Mouse (Mus musculus) hindbrain, embryonic 13.5 days (tissue): ENCODE results near the gene Sh2d5. TPM values are rescaled to one million over a fixed set of nuclear protein-coding genes. Genes with fewer than 3 reads are reported as not detected.

Source experiments
- ATAC-seq: fragments of 200-750 bp; cut with Nextera tagmentation; 2 replicates; pipeline ENCODE4 v1.8.0; 2017; ENCODE audit warnings: moderate TSS enrichment; ENCODE audit not compliant: low FRiP score
- H3K27ac ChIP-seq: fragments of 300-500 bp; sonication (generic); 2 replicates; pipeline ENCODE4 v1.5.1; 2015; ENCODE audit warnings: inconsistent platforms, mild to moderate bottlenecking, moderate library complexity
- H3K27me3 ChIP-seq: fragments of 300-500 bp; sonication (generic); 2 replicates; pipeline ENCODE4 v1.6.1; 2015; ENCODE audit warnings: mild to moderate bottlenecking, inconsistent platforms
- H3K36me3 ChIP-seq: fragments of 300-500 bp; sonication (generic); 2 replicates; pipeline ENCODE4 v1.6.1; 2015; ENCODE audit warnings: mild to moderate bottlenecking, inconsistent platforms
- H3K4me1 ChIP-seq: fragments of 300-500 bp; sonication (generic); replicated peaks from 2 replicates; pipeline ENCODE4 v1.6.1; 2015; ENCODE audit warnings: inconsistent platforms
- H3K4me2 ChIP-seq: fragments of 300-500 bp; sonication (generic); 2 replicates; pipeline ENCODE4 v1.6.1; 2015; ENCODE audit warnings: inconsistent platforms, mild to moderate bottlenecking, moderate library complexity
- H3K4me3 ChIP-seq: fragments of 300-500 bp; sonication (generic); 2 replicates; pipeline ENCODE4 v1.5.1; 2015; ENCODE audit warnings: mild to moderate bottlenecking, inconsistent platforms
- H3K9ac ChIP-seq: fragments of 300-500 bp; sonication (generic); 2 replicates; pipeline ENCODE4 v1.6.1; 2015; ENCODE audit warnings: mild to moderate bottlenecking, inconsistent platforms
- H3K9me3 ChIP-seq: fragments of 300-500 bp; sonication (generic); 2 replicates; pipeline ENCODE4 v1.6.1; 2016; ENCODE audit warnings: inconsistent platforms
- WGBS: fragments of 180-500 bp; shearing (Covaris S2); methylation state at CpG from one replicate; pipeline ENCODE4 v1.1.7; 2015; 5-methylcytosine and 5-hydroxymethylcytosine counted together
- polyA plus RNA-seq: library from polyadenylated mRNA; unstranded; fragments of >200 nt; fragmentation: Nextera tagmentation; extraction: Ambion mirVana; gene quantifications from 2 replicates; pipeline ENCODE4 v1.2.1, GENCODE M21; 2015

The Sh2d5 gene
- 11.1 and 12.3 TPM in 2 replicates for polyA plus RNA-seq

DNA sequence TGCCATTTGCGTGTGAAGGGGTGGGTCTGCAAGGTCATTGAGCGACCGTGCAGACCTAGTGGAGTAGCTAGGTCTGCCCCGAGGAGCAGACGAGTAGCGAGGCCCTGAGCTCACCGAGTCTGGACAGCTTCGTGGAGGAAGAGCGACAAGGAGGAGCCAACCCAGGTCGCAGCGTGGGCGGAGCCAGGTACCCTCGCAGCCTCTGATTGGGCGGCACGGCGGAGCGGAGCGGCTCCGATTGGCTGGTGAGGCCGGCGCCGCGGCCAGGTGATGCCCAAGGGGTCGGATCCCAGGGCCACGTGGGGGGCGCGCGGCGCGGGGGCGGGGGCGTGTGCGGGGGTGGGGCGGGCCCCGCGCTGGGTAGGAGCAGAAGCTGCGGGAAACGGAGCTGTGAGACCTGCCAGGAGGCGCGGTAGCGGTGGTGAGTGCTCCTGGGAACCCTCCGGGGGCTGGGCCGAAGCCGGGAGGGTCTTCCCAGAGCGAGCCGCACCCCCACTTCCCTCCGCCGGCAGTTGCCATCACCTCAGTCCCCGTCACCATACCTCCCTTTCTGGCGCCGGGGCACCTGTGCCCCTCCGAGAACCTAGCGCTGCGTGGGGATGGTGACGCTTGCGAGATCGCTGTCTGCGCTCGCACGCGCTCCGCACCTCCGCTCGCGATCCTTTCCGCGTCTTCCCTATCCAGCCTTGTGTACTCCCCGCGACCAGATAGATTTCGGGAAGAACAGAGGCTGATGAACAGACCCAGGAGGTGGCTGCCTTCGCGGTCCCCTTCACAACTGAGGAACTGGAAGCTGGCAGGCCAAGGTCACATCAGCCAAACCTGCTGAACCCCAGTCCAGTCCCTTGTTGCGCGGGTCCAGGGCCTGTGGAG is at the start of gene Sh2d5, which contains the start of gene Kif17:
Gene Sh2d5, plus strand, starts transcription at position 316 of the 873 bp plus-strand sequence.
Gene Kif17, plus strand, starts transcription at position 348 of the 873 bp plus-strand sequence.
- under 1% methylated on average over 74 of the region's 74 CpGs for WGBS
- peaks cover 40% of the 10 kb centered on the region for H3K27me3 ChIP-seq
- peak within 1 kb of the TSS; percentile 92 for H3K4me2 ChIP-seq
- H3K36me3 ChIP-seq: peaks cover 26% of the 10 kb centered on the region
- peak within 1 kb of the TSS; percentile 62 for H3K4me3 ChIP-seq
- H3K9ac ChIP-seq: peak within 1 kb of the TSS; percentile 78
- ATAC-seq: peak; percentile 93
- H3K4me1 ChIP-seq: peaks cover 43% of the 10 kb centered on the region
- H3K27ac ChIP-seq: peak within 1 kb of the TSS; percentile 81
- H3K9me3 ChIP-seq: no peaks in the 10 kb centered on the region

- no peaks in the 10 kb centered on the region for H3K9me3 ChIP-seq
- H3K27ac ChIP-seq: no peak overlapping the region
- peaks cover 93% of the 10 kb centered on the region for H3K36me3 ChIP-seq
- no peak overlapping the region for H3K4me2 ChIP-seq
- no peaks in the 10 kb centered on the region for H3K4me1 ChIP-seq
- 94% methylated on average over 3 of the region's 3 CpGs for WGBS
- no peak overlapping the region for H3K9ac ChIP-seq
- ATAC-seq: no peak
- no peaks in the 10 kb centered on the region for H3K27me3 ChIP-seq
- no peak overlapping the region for H3K4me3 ChIP-seq
These were observed 49.4 kb upstream of the Sh2d5 start for GRCm38 (mm10) chr4:138200769-138201168.

DNA sequence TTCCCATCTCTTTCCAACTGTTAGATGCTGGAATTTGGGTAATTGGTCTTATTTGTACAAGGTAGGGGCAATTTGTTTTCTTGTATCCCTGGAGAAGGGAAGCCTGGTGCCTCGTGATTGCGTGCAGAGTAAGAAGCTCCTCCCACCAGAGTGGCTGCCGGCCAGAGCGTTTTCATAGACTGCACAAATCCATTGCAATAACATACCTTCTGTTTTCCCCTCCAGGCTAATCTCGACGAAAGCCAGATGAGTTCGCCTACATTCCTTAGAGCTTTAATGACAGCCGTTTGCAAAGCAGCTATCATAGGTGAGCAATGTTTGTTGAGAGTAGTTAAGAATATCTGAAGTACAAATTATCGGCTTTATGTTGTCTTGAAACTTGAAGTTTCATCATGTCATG is 48.5 kb upstream of the Sh2d5 start:
- H3K36me3 ChIP-seq: peaks cover 90% of the 10 kb centered on the region
- H3K4me1 ChIP-seq: no peaks in the 10 kb centered on the region
- WGBS: 88% methylated on average over 9 of the region's 9 CpGs
- H3K27me3 ChIP-seq: no peaks in the 10 kb centered on the region
- no peak overlapping the region for H3K9ac ChIP-seq
- no peak overlapping the region for H3K4me3 ChIP-seq
- H3K9me3 ChIP-seq: no peaks in the 10 kb centered on the region
- no peak overlapping the region for H3K4me2 ChIP-seq
- no peak overlapping the region for H3K27ac ChIP-seq
- no peak for ATAC-seq

- no peak overlapping the region for H3K4me3 ChIP-seq
- no peak overlapping the region for H3K4me2 ChIP-seq
- H3K36me3 ChIP-seq: peaks cover 47% of the 10 kb centered on the region
- no peak for ATAC-seq
- H3K9me3 ChIP-seq: no peaks in the 10 kb centered on the region
- H3K9ac ChIP-seq: no peak overlapping the region
- H3K27ac ChIP-seq: no peak overlapping the region
- no peaks in the 10 kb centered on the region for H3K27me3 ChIP-seq
- 93% methylated on average over 5 of the region's 5 CpGs for WGBS
- H3K4me1 ChIP-seq: 0 out of 2 replicates have a peak, but pooled peaks cover under 1% of the 10 kb centered on the region
These were observed 40.1 kb upstream of the Sh2d5 start for GRCm38 (mm10) chr4:138210116-138210515.

DNA sequence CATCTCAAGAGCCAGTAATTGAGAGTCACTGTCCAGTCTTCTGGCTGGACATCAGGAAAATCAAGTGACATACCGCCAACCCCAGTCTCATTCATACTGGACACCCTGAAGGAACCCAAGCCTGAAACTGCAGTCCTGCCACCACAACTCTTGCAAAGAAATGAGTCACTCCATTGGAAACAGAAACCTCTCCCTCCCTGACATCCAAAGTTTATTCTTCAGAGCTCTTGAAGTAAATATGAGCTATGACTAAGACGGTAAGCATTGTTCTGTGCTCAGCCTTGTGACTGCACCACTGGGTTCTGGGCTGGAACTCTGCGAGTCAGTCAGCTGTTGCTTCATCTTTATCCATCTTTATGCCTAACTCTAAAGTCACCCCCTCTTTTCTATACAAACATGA is 36.3 kb upstream of the Sh2d5 start:
- H3K27me3 ChIP-seq: no peaks in the 10 kb centered on the region
- H3K9me3 ChIP-seq: no peaks in the 10 kb centered on the region
- no peak for ATAC-seq
- peaks cover 19% of the 10 kb centered on the region for H3K36me3 ChIP-seq
- no peak overlapping the region for H3K9ac ChIP-seq
- H3K4me1 ChIP-seq: peaks cover 22% of the 10 kb centered on the region
- 88% methylated on average over 3 of the region's 3 CpGs for WGBS
- no peak overlapping the region for H3K4me2 ChIP-seq
- no peak overlapping the region for H3K27ac ChIP-seq
- no peak overlapping the region for H3K4me3 ChIP-seq

DNA sequence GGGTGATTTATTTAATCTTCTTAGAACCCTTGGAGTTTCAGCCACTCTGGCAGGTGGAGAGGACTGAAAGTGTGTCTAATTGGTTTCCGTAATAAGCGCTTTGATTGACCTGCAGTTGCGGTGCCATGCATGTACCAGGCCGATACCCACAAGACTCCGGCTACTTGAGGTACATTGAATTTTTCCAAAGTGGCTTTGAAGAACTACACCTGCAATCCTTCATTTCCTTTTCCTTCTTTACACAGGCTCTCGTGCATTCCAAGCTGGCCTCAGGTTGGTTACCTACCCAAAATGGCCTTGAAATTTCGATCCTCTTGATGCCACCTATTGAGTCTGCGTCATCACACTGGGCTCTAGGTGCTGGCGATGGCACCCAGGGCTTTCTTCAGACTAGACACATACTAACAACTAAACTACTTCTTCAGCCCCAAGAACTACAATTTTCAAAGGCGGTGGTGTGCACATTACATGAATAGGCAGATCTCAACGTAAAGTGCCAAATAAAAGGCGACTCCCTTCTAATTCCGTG is 34.5 kb upstream of the Sh2d5 start:
- peaks cover 3% of the 10 kb centered on the region; the same call in 1 of the 2 replicates for H3K36me3 ChIP-seq
- peaks cover 40% of the 10 kb centered on the region for H3K4me1 ChIP-seq
- H3K27ac ChIP-seq: peak overlapping the region; percentile 100
- no peaks in the 10 kb centered on the region for H3K27me3 ChIP-seq
- H3K9ac ChIP-seq: peak overlapping the region; percentile 99
- ATAC-seq: no peak
- peak overlapping the region; percentile 100 for H3K4me3 ChIP-seq
- H3K4me2 ChIP-seq: peak overlapping the region; percentile 66
- 49% methylated on average over 13 of the region's 13 CpGs for WGBS
- no peaks in the 10 kb centered on the region for H3K9me3 ChIP-seq

GRCm38 (mm10) chr4:138216200-138216890 is 33.9 kb upstream of the Sh2d5 start, which contains the start of gene Hp1bp3:
Gene Hp1bp3 (plus strand): TSS chr4:138216296.
- Histone ChIP-seq H3K9me3 (no peaks in the 10 kb centered on the region), H3K4me1 (peaks cover 42% of the 10 kb centered on the region), H3K4me3 (peak within 1 kb of the TSS; percentile 100), H3K27me3 (no peaks in the 10 kb centered on the region), H3K36me3 (0 out of 2 replicates have a peak, but pooled peaks cover 3% of the 10 kb centered on the region), H3K4me2 (peak within 1 kb of the TSS; percentile 94), H3K9ac (peak within 1 kb of the TSS; percentile 99), H3K27ac (peak within 1 kb of the TSS; percentile 100)
- under 1% methylated on average over 67 of the region's 84 CpGs for WGBS
- ATAC-seq: peak; percentile 83

DNA sequence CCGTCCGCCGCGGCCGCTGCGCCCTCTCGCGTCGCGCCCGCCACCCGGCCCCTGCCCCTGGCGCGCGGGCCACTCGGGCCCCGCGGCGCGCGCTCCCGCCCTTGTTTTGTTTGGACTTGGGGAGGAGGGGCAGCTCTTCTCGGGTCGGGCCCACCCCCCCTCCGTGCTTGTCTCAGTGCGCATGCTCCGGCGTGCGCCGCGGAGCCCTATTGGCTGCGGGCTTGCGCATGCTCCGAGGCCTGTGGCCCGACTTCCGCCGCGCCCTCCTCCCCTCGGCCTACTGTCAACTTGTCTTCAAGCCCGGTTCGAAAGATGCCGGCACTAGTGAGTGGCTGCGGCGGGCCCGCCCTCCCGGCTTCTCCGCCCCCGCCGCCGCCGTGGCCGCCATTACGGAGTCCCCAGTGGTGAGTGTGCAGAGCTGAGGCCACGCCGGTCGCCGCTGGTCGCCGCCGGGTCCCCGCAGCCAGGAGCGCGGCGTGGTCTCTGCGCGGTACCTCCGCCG is 33.3 kb upstream of the Sh2d5 start:
- peak; percentile 97 for ATAC-seq
- peak overlapping the region; percentile 100 for H3K27ac ChIP-seq
- H3K36me3 ChIP-seq: peaks cover 4% of the 10 kb centered on the region; the same call in 1 of the 2 replicates
- H3K4me3 ChIP-seq: peak overlapping the region; percentile 100
- WGBS: under 1% methylated on average over 58 of the region's 68 CpGs
- peaks cover 42% of the 10 kb centered on the region for H3K4me1 ChIP-seq
- H3K4me2 ChIP-seq: peak overlapping the region; percentile 94
- no peaks in the 10 kb centered on the region for H3K9me3 ChIP-seq
- peak overlapping the region; percentile 99 for H3K9ac ChIP-seq
- no peaks in the 10 kb centered on the region for H3K27me3 ChIP-seq

DNA sequence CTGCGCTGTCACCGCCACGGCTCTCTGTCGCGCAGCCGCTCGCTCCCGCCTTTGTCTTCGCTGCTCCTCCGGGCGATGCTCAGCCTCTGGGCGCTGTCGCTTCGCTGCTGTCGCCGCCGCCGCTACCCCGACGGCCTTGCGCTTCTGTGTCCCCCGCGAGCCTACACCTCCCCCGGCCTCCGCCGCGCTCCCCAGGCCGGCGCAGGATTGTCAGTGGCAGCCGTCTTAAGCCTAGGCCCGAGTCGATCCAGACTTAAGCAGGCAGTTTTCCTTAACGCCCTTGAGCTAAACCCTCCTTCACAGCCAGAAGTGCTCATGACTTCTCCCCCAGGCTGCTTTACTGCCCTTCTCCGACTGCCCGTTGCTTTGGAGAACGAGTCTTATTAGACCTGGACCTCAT is 32.8 kb upstream of the Sh2d5 start:
- Histone ChIP-seq H3K36me3 (peaks cover 9% of the 10 kb centered on the region), H3K27me3 (no peaks in the 10 kb centered on the region), H3K9me3 (no peaks in the 10 kb centered on the region), H3K4me2 (peak overlapping the region; percentile 94), H3K4me3 (peak overlapping the region; percentile 100), H3K27ac (peak overlapping the region; percentile 100), H3K4me1 (peaks cover 46% of the 10 kb centered on the region), H3K9ac (peak overlapping the region; percentile 99)
- under 1% methylated on average over 34 of the region's 36 CpGs for WGBS
- no peak; the same call in 1 of the 2 replicates for ATAC-seq

- peak overlapping the region; percentile 99 for H3K9ac ChIP-seq
- H3K4me3 ChIP-seq: peak overlapping the region; percentile 100
- WGBS: 83% methylated on average over 11 of the region's 11 CpGs
- peak overlapping the region; percentile 100; the same call in 1 of the 2 replicates for H3K27ac ChIP-seq
- H3K36me3 ChIP-seq: peaks cover 15% of the 10 kb centered on the region
- H3K4me2 ChIP-seq: peak overlapping the region; percentile 94
- H3K27me3 ChIP-seq: no peaks in the 10 kb centered on the region
- ATAC-seq: no peak
- H3K4me1 ChIP-seq: peaks cover 46% of the 10 kb centered on the region
- H3K9me3 ChIP-seq: no peaks in the 10 kb centered on the region
These were observed 32.1 kb upstream of the Sh2d5 start for GRCm38 (mm10) chr4:138217951-138218685.

GRCm38 (mm10) chr4:138219331-138219730 is 30.9 kb upstream of the Sh2d5 start:
- Histone ChIP-seq H3K4me1 (peaks cover 46% of the 10 kb centered on the region), H3K4me3 (no peak overlapping the region), H3K4me2 (no peak overlapping the region), H3K27ac (no peak overlapping the region), H3K9me3 (no peaks in the 10 kb centered on the region), H3K27me3 (no peaks in the 10 kb centered on the region), H3K9ac (0 out of 2 replicates have a peak overlapping the region, but pooled peaks have one; percentile 25), H3K36me3 (peaks cover 27% of the 10 kb centered on the region)
- ATAC-seq: no peak
- 91% methylated on average over 5 of the region's 5 CpGs for WGBS
